Mouse (Mus musculus) regulatory T cell (primary cell): ENCODE results near the gene Lelp1.

Source experiments
- in situ Hi-C: fragments of 300-600 bp; cut with MboI, MseI; formaldehyde crosslinking; loops from one replicate; pipeline ENCODE4 v1.15.1; 2025; ENCODE audit warnings: high pct_unique_total_duplicates

The Lelp1 gene

DNA sequence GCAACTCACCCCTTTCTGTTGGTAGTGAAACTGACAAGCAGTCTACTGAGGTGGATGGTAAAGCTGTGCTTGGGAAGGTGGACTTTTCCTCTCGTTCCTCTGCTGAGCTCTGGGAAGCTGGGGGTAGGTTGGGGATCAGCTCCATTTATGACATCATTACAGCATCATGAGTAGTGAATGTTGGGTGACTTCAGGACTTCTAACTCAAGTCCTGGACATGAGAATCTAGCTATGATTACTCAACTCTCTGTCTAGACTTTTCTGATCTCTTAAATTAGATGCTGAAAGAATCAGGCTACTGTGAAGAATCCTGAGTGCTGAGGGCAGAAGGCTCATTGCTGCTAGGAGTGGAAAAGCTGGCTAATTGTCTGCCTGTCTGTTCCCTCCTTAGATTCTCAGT lies at the start of gene Lelp1:
Gene Lelp1, minus strand, starts transcription at position 101 of the 400 bp plus-strand sequence.
- in situ Hi-C loops, result no loop called here

DNA sequence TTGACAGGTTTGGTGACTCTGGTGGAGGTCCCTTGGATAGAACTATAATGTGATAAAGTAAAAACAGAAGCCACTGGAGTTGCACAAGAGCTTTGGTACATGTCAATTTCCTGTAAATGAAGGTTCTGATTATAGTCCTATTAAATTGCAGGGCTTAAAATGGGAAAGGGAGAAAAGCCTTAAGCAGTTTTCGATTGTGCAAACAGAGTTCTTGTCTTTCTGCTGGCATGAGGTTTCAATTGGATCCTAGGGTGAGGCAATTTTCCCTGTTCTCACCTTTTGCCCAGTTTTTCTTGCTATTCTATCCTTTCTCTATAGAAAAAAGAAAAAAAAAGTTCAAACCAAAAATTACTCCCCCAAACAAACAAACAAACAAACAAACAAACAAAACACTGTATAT lies 34.3 kb upstream of the Lelp1 start:
- in situ Hi-C loops, result no loop called here

DNA sequence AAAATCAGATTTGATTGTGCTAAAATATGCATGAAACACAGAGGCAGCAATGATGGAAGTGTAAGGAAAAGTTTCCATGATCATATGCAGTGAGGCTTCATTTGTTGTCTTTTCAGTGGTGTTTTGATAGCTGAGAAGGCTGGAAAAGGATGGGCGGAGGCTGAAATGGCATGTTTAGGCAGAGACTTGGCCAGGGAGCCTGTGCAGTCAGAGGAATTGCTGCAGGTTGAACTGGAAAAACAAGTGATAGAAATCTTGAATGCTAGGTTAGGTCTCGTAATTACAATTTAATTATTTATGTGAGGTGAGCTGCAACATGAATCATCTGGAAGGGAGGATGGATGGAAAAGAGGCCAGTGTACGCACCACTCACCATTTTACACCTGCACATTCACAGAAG lies 27.3 kb upstream of the Lelp1 start:
- in situ Hi-C loops, result no loop called here

DNA sequence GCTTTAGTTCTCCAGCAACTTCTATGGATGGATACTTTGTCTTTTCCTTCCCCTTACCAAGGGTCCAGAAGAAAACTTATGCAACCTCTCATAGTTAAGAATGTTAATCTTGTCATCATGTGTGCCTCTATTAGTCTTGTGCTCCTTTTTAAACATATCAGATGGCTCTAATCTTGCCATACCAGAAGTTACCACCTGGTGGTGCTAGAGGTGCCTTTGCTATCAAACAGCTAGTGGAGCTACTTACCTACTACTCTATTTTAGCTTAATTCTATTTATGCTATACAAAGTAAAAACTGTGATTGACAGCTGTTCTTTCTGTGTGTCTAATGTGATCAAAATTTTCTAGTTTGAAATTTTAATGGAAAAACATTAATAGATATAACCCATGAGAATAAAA lies 10.8 kb upstream of the Lelp1 start:
- in situ Hi-C loops, result loop anchor here (5.0 kb wide), 1 partner anchor 454 kb away; the partner anchor contains the start of gene 2210017I01Rik

DNA sequence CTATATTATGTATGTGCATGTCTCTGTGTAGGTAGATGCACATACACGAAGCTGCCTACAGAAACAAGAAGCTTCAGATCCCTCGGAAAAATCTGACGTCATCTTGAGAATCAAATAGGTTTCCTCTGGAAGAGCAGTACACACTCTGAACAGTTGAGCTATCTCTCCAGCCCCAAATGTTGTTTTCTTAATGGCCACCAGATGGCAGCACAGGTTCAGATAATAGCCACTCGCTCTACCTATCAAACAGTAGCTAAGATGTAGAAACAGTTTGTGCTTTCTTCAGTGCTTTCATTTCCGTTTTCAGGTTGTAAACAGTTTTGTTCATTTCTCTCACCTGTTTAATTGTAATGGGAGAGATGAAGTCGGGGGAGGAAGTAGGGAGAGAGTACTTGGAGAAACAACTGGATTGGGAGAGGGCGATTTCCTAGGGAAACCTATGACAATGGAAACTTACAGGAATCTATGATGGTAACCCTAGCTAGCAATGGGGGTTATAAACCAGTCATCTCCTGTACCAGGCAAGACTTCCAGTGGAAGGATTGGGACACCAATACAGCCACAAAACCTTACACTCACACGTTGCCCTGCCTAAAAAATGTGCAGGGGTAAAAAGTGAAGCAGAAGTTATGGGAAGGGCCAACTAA lies 8.2 kb upstream of the Lelp1 start:
- in situ Hi-C loops, result loop anchor here (5.0 kb wide), 1 partner anchor 457 kb away; the partner anchor contains the start of gene 2210017I01Rik

DNA sequence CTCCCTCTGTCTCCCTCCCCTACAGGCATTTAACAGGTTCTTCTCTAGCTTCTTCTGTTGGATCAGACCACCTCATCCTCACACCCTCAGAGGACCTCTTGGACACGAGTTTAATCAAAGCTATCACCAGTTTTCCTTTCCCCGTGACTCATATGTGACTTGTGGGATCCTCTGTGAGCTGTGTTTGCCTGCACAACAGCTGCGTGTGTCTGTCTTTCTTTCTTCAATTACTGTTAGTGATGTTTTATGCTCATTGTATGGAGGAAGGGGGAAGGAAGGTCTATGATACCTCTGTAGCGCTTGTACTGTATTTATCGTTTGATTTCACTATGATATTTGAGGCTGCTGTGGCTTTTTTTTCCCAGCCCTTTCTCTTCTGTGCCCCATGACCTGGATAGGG lies 5.4 kb upstream of the Lelp1 start:
- in situ Hi-C loops, result no loop called here

DNA sequence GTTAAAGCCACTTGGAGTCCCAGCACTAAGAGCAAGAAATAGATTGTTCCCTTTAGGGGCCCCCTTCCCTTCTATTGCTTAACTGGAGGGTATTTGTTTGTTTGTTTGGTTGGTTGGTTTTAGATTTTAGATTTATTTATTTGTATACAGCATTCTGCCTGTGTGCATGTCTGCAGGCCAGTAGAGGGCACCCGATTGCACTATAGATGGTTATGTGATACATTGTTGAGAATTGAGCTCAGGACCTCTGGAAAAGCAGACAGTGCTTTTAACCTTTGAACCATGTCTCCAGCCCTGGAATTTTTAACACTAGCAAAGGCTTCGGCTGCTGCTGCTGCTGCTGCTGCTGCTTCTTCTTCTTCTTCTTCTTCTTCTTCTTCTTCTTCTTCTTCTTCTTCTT lies 4.9 kb upstream of the Lelp1 start:
- in situ Hi-C loops, result no loop called here

DNA sequence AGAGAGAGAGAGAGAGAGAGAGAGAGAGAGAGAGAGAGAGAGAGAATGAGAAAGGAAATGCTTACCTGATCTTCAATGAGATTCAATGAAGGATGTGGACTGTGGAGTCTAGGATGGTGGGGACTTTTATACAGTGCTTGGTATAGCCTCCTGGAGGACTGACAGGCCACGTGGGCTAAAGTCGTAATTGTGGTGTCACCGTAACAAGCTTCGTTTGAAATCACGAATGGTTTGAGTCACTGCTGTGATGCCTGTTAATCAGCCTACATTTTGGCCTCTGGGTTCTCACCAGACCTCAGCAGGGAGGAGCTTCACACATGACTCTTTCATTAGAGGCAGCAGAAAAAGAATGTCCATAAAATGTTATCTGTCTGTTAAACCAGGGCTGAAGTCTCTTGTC lies 18.7 kb downstream of the Lelp1 start, which contains the start of gene Prr9:
Gene Prr9, minus strand, starts transcription at position 101 of the 400 bp plus-strand sequence.
- in situ Hi-C loops, result no loop called here

DNA sequence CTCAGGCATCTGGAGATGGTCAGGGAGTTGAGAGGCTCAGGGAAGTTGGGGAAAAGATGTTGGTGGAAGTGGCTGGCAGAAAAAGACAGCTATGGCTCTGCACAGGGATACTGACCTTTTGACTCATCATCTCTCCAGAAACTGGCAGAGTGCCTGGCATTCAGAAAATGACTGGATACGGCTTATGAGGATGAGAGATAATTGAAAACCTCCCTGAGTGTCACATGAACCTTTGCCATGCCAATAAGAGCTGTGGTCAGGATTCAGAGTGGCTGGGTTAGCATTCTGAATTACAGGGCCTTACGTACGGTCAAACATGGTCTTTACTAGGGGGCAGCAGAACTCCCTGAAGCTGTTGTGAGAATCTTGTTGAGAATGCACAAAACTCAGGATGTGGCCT lies 21.6 kb downstream of the Lelp1 start:
- in situ Hi-C loops, result no loop called here

DNA sequence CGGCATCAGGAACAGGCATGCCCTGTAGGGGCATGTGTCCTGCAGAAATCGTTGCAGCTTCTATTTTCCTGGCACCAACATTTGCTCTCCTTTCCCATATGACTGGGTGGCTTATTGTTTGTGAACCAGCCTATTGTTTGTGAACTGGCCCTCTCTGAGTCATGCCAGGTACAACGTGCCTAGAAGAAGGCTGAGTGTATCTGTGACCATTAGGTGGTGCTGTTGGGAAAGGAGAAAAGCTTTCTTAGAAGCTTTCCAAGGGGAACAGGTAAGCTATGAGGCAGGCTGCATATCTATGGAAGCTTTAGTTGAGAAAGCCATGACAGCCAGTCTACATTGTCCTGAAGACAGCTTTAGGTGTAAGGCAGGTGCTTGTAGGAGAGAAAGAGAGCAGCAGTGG lies 24.6 kb downstream of the Lelp1 start:
- in situ Hi-C loops, result no loop called here

DNA sequence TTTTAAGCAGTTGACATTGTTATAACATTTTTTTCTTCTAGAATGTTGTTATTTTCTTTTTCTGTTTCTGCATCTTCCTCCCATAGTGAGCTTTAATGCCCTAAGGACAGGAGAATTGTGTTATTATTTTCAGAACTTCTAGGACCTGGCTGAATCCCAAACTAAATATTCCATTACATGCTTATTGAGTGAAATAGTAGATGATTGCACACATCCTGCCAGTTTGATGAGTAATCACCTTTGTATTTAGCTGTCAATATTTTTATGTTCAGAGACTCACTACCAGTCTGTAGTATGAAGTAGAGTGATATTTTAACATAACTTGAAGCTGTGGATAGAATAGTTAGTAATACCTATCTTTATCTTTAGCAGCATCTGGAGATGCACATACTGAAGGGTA lies 31.0 kb downstream of the Lelp1 start:
- in situ Hi-C loops, result no loop called here

DNA sequence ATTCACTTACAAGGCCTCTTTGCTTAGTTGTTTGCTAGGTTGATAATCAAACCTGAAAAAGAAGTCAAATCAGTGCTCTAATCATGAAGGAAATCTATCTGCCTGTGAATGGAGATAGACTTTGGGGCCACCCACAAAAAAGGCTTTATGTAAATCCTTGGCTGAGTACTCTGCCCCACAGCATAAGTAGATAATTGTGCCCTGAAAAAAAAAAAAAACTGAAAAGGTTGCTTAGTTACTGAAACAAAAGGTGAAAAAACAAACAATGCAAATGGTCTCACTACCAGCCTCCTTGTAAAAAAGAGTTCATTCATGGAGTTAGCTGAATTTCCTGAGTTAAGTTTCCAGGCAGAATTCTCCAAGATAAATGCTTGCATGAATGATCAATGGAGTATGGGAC lies 31.8 kb downstream of the Lelp1 start:
- in situ Hi-C loops, result no loop called here

DNA sequence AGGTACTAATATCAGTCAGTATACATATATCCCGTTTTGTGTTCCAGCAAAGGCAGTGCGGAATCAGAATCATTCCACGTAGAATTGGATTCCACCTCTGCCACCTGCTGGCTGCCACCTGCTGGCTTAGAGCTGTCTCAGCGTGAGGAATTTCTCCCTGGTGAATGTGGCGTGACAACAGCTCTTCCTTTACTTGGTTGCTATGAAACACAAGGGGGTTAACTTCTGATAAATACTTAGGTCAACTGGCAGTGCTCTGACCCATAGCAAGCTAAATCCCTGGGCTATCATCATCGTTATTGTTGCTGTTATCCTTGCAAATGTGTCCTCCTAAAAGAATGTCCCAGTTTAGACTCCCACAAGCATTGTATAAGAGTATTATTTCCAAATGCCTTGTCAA lies 36.0 kb downstream of the Lelp1 start:
- in situ Hi-C loops, result no loop called here
